Mouse (Mus musculus): ENCODE results near the gene Klf3.

Klf3 gene

GRCm38 (mm10) chr5:64810860-64811499 lies 7.8 kb downstream of the Klf3 start:
- DNase-seq = peak; percentile 20

- DNase-seq = peak; percentile 76
Observed at GRCm38 (mm10) chr5:64811500-64812123, 8.4 kb downstream of the Klf3 start.

GRCm38 (mm10) chr5:64812124-64812982 lies 9.2 kb downstream of the Klf3 start:
- DNase-seq = peak; percentile 88

- DNase-seq = no peak
Observed at GRCm38 (mm10) chr5:64812983-64813304, 9.8 kb downstream of the Klf3 start.

GRCm38 (mm10) chr5:64813361-64813760 lies 10.2 kb downstream of the Klf3 start:
- peak; percentile 82 for DNase-seq

GRCm38 (mm10) chr5:64814416-64814815 lies 11.2 kb downstream of the Klf3 start:
- DNase-seq = no peak

DNA sequence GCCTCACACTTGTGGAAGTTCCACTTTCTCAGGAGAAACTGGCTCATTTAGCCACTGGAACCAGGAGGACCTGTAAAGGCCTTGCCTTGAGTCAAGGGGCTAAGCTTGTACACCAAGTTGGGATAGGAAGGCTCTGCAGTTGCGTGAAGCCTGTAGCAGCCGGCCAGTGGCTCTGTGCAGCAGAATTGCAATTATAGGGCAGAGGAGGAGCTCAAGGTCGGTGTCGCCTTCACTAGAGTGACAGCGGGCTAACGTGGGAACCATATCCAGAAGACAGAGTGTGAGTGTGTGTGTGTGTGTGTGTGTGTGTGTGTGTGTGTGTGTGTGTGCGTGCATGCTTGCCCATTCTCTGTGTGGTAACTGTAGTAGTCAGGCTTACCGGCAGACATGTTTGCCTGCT lies 12.4 kb downstream of the Klf3 start:
- no peak for DNase-seq

GRCm38 (mm10) chr5:64816290-64816973 lies 13.2 kb downstream of the Klf3 start:
- DNase-seq = no peak

DNA sequence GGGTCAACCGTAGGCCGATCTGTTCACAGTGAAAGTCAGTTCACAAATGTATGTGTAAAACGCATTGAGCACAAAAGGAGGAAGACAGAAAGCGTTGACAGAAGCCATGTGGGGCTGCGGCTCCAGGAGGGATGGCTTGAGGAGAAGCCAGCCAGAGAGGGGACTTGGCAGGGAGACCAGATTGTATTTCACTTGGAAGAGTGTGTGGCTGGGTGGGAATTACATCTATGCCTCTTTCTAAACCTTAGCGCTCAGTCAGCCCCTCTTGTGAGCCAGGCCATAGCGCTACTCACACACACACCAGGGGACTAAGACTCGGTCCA lies 13.7 kb downstream of the Klf3 start:
- DNase-seq = no peak

GRCm38 (mm10) chr5:64819390-64819789 lies 16.2 kb downstream of the Klf3 start:
- no peak for DNase-seq

GRCm38 (mm10) chr5:64820138-64820537 lies 16.9 kb downstream of the Klf3 start:
- DNase-seq = no peak

DNA sequence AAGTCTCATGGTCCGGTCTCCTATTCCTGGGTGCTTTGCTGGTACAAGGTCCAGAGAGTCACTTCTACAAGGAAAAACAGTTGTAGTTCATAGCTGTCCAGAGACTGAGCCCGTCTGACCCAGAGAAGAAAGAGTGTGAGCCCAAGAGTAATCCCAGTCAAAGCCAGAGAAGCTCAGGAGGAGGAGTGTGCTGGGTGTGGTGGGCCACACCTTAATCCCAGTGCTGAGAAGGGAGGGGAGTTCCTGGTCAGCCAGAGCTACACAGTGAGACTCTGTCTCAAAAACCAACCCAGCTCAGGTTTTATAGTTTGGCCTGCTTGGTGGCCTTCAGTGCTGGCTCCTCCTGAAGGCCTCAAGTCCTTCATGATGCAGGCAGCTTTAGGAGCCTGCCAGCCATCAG lies 18.1 kb downstream of the Klf3 start:
- no peak for DNase-seq

- DNase-seq = no peak
Observed at GRCm38 (mm10) chr5:64821964-64822363, 18.8 kb downstream of the Klf3 start.

- no peak for DNase-seq
Observed at GRCm38 (mm10) chr5:64823431-64823830, 20.2 kb downstream of the Klf3 start.

DNA sequence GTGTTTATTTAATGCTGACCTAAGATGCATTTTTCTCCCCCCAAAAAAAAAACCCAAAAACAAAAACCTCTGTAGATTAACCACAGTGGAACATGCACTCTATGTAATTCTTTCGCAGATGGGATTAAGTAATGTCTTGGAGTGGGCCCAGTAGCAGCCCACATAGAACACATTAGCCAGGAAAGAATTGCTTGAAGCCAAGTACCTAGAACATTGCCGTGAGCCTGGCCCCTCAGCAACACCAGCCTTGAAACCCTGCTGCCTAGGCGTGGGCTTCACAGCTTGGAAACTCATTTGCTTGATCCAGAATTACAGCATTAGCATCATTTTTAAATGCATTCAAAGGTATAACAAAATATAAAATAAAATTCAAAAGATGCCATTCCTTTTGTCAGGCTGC lies 21.6 kb downstream of the Klf3 start:
- no peak for DNase-seq

DNA sequence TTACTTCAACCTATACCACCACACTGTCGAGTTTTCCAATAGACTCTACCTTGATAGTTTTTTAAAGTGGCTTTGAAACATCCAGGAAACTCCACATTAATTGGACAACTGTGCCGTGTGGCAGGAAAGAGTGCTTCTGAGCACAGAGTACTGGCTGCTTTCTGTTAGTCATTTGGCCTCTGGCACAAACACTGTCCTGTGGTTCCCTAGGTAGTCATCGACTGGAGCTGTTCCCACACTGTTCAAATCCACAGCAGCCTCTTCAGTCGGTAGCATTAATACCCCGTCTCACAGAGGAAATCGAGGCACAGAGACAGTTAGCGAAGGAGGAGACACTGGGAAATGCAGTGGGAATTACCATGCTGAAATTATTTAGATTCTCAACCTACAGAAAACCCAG lies 22.3 kb downstream of the Klf3 start:
- no peak for DNase-seq

DNA sequence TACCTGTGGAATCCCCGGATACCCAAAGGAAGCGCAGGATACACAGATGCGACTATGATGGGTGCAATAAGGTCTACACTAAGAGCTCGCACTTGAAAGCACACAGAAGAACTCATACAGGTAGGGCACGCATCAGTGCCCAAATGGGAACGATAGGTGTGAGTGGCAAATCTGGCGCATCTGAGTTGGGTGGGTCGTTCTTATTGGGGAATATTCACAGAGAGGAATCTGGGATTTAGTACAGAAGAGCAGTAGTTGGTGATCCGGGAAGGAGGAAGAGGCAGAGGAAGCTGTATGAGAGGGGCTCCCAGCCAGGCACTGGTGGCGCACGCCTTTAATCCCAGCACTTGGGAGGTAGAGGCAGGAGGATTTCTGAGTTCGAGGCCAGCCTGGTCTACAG lies 24.0 kb downstream of the Klf3 start:
- DNase-seq = no peak

- no peak for DNase-seq
Observed at GRCm38 (mm10) chr5:64828314-64828713, 25.1 kb downstream of the Klf3 start.

DNA sequence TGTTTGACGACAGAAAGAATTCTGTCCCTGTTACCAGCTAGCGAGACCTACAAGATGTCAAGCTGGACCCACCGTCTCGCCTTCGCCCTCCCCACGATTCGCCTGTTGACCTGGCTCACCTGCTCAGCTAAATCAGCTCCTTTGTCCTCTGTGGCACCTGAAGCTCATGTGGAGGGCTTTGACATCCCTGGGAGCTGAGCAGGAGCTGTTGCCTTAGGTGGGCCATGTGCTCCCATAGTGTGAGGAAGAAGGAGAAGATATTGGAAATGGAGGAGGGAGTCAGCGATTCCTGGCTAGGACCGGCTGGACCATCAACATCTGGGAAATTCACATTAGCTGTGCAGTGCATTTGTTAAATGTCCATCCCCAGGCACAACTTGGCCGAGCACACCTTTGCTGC lies 26.4 kb downstream of the Klf3 start:
- no peak for DNase-seq

DNA sequence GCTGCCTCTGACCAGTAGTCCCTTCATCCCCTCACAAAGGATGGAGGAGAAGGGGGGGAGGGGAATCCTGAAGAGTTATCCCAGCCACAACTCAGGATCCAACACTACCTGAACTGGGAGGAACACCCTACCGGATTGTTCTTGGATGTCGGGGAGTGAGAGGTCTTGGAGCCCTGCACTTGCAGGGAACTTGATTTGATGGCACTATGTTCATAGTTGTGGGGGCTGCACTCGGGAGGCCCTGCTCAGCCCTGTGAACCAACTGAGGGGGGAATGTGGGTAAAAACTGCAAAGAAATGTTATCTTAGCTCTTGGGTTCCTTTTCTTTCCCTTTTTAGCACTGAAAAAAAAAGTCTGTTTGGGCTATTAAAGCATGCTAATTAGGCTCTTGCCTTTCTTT lies 27.6 kb downstream of the Klf3 start:
- no peak for DNase-seq

GRCm38 (mm10) chr5:64833410-64833809 lies 30.2 kb downstream of the Klf3 start:
- no peak for DNase-seq

GRCm38 (mm10) chr5:64834213-64834612 lies 31.0 kb downstream of the Klf3 start:
- no peak for DNase-seq

- DNase-seq = no peak
Observed at GRCm38 (mm10) chr5:64835295-64835694, 32.1 kb downstream of the Klf3 start.
